Mouse (Mus musculus) bone marrow macrophage, adult 2 months (primary cell): ENCODE results near the gene Gm44805. TPM values are rescaled to one million over a fixed set of nuclear protein-coding genes. Genes with fewer than 3 reads are reported as not detected.

Source experiments
- H3K27ac ChIP-seq: 2 replicates; pipeline ENCODE4 v1.5.1; 2012; ENCODE audit warnings: low read depth, low read length; ENCODE audit not compliant: insufficient read depth
- H3K4me1 ChIP-seq: 2 replicates; pipeline ENCODE4 v1.6.1; 2012; ENCODE audit warnings: low read length; ENCODE audit not compliant: control insufficient read depth, insufficient read depth
- H3K4me3 ChIP-seq: 2 replicates; pipeline ENCODE4 v1.5.1; 2012; ENCODE audit warnings: mild to moderate bottlenecking, low read length, moderate library complexity; ENCODE audit not compliant: insufficient read depth
- CTCF ChIP-seq: IDR thresholded peaks from 2 replicates; pipeline ENCODE4 v1.5.1; 2012; ENCODE audit warnings: low read depth, mild to moderate bottlenecking, low read length, moderate library complexity
- POLR2A ChIP-seq: IDR thresholded peaks from 2 replicates; pipeline ENCODE4 v1.6.1; 2012; ENCODE audit warnings: mild to moderate bottlenecking, low read depth, low read length, borderline replicate concordance
- polyA plus RNA-seq: library from polyadenylated mRNA; stranded (reverse); fragments of >200 nt; gene quantifications from 2 replicates; pipeline ENCODE4 v1.2.4, GENCODE M21; 2012; ENCODE audit not compliant: missing spikeins, insufficient read depth, insufficient read length

The Gm44805 gene
- polyA plus RNA-seq, 1 experiment = not detected

- peaks cover 17% of the 10 kb centered on the region for H3K4me1 ChIP-seq
- TF ChIP-seq CTCF = no peak
- H3K27ac ChIP-seq = no peak overlapping the region
- no peak overlapping the region for H3K4me3 ChIP-seq
Measured at GRCm38 (mm10) chr7:19634591-19634990, 46.6 kb downstream of the Gm44805 start.

- Histone ChIP-seq H3K4me3 (no peak overlapping the region), H3K4me1 (peaks cover 18% of the 10 kb centered on the region), H3K27ac (no peak overlapping the region)
- TF ChIP-seq CTCF (no peak), POLR2A (no peak)
Measured at GRCm38 (mm10) chr7:19633855-19634254, 47.4 kb downstream of the Gm44805 start.

DNA sequence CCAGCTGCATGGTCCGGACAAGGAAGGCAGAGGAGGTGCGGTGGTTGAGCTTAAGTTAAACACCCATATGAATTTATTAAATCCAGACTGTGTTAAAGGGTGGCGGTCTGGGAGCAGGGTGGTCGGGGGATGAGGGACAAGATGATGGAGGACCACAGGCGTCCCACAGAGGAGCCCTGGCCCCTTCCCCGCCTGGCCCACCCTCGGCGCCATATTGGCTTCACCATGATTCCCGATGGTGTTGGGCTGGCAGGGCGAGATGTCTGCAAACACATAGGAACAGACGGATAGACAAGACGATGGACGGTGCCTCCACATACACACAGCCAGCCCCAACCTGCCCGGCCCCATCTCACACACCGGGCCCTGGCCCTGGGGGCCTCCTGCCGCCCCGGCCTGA is 48.0 kb downstream of the Gm44805 start:
- TF ChIP-seq CTCF = no peak
- TF ChIP-seq POLR2A = no peak
- Histone ChIP-seq H3K4me3 (no peak overlapping the region), H3K27ac (no peak overlapping the region), H3K4me1 (peaks cover 18% of the 10 kb centered on the region)

DNA sequence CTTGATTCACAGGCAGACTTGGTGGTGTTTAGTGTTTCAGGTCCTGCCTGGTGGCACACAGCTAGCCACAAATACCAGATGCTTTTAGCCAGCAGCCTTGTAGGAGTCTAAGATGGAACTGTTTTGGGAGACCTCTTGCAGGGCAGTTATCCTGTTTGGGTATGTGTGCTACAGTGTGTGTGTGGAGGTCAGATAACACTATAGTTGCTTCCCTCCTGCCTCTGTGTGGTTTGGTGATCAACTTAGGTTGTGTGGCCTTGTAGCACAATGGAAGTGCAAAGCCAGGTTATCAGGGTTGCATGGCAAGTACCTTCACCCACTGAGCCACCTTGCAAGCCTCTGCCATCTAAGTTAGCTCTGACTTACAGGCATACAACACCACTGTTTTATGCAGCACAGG is 48.5 kb downstream of the Gm44805 start:
- TF ChIP-seq CTCF (no peak), POLR2A (no peak)
- H3K4me3 ChIP-seq = no peak overlapping the region
- H3K27ac ChIP-seq = no peak overlapping the region
- peaks cover 18% of the 10 kb centered on the region for H3K4me1 ChIP-seq

DNA sequence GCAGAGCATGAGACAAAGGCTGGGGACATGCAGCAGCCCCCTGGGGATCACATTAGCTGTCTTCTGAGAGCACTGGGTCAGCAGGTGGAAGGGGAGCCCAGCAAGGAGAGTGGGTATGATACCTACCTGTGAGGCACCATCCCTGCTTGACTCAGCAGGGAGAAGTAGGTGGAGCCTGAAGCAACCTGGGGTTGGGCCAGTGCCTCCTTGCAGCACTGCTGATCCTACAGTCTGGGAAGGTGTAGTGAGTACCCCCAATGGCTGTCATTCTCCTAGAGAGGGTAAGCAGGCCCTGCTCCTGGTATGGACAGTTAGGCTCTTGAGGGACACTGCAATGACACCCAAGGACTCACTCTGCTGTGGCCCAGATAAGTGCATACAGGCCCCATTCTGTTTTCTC is 48.9 kb downstream of the Gm44805 start:
- TF ChIP-seq CTCF (no peak), POLR2A (no peak)
- H3K4me1 ChIP-seq = peaks cover 18% of the 10 kb centered on the region
- no peak overlapping the region for H3K4me3 ChIP-seq
- no peak overlapping the region for H3K27ac ChIP-seq

DNA sequence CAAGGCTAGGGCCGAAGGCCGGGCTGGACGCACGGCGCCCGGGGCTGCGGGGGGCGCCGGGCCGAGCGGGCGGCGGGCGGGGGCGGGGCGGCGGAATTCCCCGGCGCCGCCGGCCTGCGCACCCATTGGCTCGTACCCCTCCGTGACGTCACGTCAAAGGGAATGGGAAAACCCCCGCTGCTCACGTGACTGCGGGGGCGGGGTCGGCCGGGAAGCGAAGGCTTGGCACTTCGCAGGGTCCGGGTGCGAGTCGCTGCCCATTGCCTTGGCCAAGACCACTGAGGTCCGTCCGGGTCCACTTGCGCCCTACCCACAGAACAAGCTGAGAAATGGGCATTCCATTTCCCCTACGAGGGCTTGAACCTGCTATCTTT is 51.9 kb downstream of the Gm44805 start, which contains the start of gene Relb:
Relb (minus strand) TSS at position 78 of the 374 bp plus-strand sequence.
- H3K4me3 ChIP-seq = peak within 1 kb of the TSS; percentile 75
- peaks cover 18% of the 10 kb centered on the region for H3K4me1 ChIP-seq
- TF ChIP-seq CTCF = no peak
- TF ChIP-seq POLR2A = no peak
- H3K27ac ChIP-seq = peak within 1 kb of the TSS; percentile 77

DNA sequence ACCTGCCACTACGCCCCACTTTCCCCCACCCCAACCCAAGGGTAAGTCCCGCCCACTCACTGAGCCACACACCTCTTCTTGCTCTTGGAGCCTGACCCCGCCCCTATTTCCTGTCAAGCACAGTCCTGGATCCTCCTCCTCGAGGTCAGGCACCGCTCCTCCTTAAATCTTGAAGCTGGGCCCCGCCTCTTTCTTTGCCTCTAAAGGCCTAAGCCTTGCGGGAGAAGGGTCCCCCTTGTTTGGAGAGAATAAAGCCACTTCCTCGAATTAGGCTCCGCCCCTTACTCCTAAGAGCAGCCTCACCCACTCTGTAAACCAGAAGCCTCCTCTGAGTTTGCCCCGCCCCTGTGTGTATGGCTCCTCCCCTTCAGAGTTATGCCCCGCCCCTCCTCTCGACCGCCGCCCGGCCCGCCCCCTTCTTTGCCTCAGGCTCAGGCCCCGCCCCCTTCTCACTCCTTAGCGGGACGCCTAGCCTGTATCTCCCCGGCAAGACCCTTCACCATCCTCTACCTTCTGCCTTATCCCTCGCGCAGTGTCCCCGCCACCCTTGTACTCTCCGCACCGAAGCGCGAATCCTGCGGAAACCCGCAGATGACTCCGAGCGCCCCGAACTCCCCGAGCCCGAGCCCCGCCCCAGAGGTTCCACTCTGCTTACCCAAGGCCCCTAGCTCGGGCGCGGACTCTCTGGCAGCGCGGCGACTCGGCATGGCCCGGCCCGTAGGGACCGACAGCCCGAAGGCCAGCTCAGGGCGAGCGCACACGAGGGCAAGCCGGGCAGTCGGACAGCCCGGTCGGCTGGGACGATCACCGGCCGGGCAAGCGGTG is 52.5 kb downstream of the Gm44805 start:
- H3K27ac ChIP-seq = peak overlapping the region; percentile 77
- H3K4me1 ChIP-seq = peaks cover 18% of the 10 kb centered on the region
- TF ChIP-seq CTCF = no peak
- TF ChIP-seq POLR2A = no peak
- H3K4me3 ChIP-seq = peak overlapping the region; percentile 75

GRCm38 (mm10) chr7:19628192-19628535 is 53.1 kb downstream of the Gm44805 start:
- no peak for TF ChIP-seq POLR2A
- TF ChIP-seq CTCF = no peak
- peak overlapping the region; percentile 38 for H3K27ac ChIP-seq

DNA sequence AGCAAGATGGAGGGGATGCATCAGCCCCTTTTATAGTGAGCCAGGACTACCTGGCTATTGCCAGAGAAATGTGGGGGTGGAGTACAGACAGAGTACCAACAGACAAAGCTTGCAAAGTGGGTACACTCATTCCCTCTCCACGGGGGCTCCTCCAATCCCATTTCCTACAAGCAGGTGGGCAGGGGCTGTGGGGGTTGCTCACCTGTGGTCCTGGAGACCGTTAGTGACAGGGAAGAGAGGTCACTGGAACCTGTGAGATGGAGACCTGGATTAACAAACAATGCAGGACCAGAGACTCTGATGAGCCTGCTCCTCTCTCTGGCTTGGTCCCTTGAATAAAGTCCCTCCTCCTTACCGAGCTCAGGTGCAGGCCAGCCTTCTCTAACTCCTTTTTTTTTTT is 53.5 kb downstream of the Gm44805 start:
- Histone ChIP-seq H3K27ac (no peak overlapping the region; the same call in 1 of the 2 replicates), H3K4me3 (peak overlapping the region; percentile 62), H3K4me1 (peaks cover 18% of the 10 kb centered on the region)
- TF ChIP-seq CTCF (no peak), POLR2A (no peak)

More at GRCm38 (mm10) chr7:19628192-19628535, 53.1 kb downstream of the Gm44805 start:
- Histone ChIP-seq H3K4me1 (peaks cover 18% of the 10 kb centered on the region), H3K4me3 (peak overlapping the region; percentile 62)

- Histone ChIP-seq H3K4me3 (no peak overlapping the region), H3K27ac (no peak overlapping the region), H3K4me1 (peaks cover 2% of the 10 kb centered on the region; the same call in 1 of the 2 replicates)
- TF ChIP-seq CTCF (no peak), POLR2A (no peak)
Measured at GRCm38 (mm10) chr7:19623433-19623832, 57.8 kb downstream of the Gm44805 start.

DNA sequence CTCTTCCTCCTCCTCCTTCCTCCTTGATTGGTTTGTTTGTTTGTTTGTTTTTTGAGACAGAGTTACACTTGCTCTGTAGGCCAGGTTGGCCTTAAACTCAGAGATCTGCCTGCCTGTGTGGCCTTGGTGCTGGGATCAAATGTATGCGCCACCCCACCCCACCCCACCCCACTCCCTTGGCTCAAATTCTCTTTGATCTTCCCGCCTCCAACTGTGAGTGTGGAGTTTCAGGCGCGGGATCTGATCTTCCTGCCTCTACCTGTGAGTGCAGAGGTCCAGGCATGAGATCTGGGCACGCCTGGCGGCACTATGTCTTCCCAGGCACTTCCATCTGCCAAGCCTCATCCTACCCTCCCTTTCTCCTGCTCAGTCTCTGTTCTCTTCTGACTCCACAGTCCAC is 59.0 kb downstream of the Gm44805 start:
- no peak for TF ChIP-seq CTCF
- TF ChIP-seq POLR2A = no peak
- Histone ChIP-seq H3K4me3 (no peak overlapping the region), H3K4me1 (peaks cover 2% of the 10 kb centered on the region; the same call in 1 of the 2 replicates), H3K27ac (no peak overlapping the region)

Other genes starting within 250 kb of the Gm44805 start
- 21.3 and 21.4 TPM in 2 replicates for gene Mark4, start 222.6 kb downstream of the Gm44805 start, polyA plus RNA-seq
- gene Exoc3l2, start 218.1 kb downstream of the Gm44805 start, polyA plus RNA-seq = not detected in 2 replicates
- 9.7 and 11.0 TPM in 2 replicates for gene Bloc1s3, start 173.1 kb downstream of the Gm44805 start, polyA plus RNA-seq
- gene Trappc6a, start 173.0 kb downstream of the Gm44805 start, polyA plus RNA-seq = 51.4 and 57.0 TPM in 2 replicates
- gene Nkpd1, start 163.6 kb downstream of the Gm44805 start, polyA plus RNA-seq = not detected in 2 replicates
- 19.3 and 25.7 TPM in 2 replicates for gene Ppp1r37, start 118.3 kb downstream of the Gm44805 start, polyA plus RNA-seq
- gene Zfp296, start 104.1 kb downstream of the Gm44805 start, polyA plus RNA-seq = 0.60 TPM in 1 of 2 replicates, not detected in the other
- gene Gemin7, start 103.8 kb downstream of the Gm44805 start, polyA plus RNA-seq = 51.6 and 52.0 TPM in 2 replicates
- 41.1 and 53.9 TPM in 2 replicates for gene Clasrp, start 76.9 kb downstream of the Gm44805 start, polyA plus RNA-seq
- gene Relb, start 52.0 kb downstream of the Gm44805 start, polyA plus RNA-seq = 33.2 and 35.7 TPM in 2 replicates
- gene Clptm1, start 16.4 kb downstream of the Gm44805 start, polyA plus RNA-seq = 81.9 and 95.3 TPM in 2 replicates
- 56.2 and 70.4 TPM in 2 replicates for gene Apoc2, start 3.5 kb downstream of the Gm44805 start, polyA plus RNA-seq
- gene Apoc4, start 56 bp upstream of the Gm44805 start, polyA plus RNA-seq = not detected in 2 replicates
- gene Apoc1, start 11.2 kb upstream of the Gm44805 start, polyA plus RNA-seq = not detected in 2 replicates
- 16,287 and 16,533 TPM in 2 replicates for gene Apoe, start 17.8 kb upstream of the Gm44805 start, polyA plus RNA-seq
- 23.8 and 25.2 TPM in 2 replicates for gene Tomm40, start 34.0 kb upstream of the Gm44805 start, polyA plus RNA-seq
- 12.7 and 12.9 TPM in 2 replicates for gene Nectin2, start 69.1 kb upstream of the Gm44805 start, polyA plus RNA-seq
- gene Bcam, start 89.6 kb upstream of the Gm44805 start, polyA plus RNA-seq = 0.52 and 2.6 TPM in 2 replicates
- gene Cblc, start 115.4 kb upstream of the Gm44805 start, polyA plus RNA-seq = not detected in 2 replicates
- 60.7 and 72.2 TPM in 2 replicates for gene Bcl3, start 141.3 kb upstream of the Gm44805 start, polyA plus RNA-seq
- gene Gm19345, start 170.6 kb upstream of the Gm44805 start, polyA plus RNA-seq = not detected in 2 replicates
- 1.6 and 3.5 TPM in 2 replicates for gene Ceacam16, start 179.9 kb upstream of the Gm44805 start, polyA plus RNA-seq
- gene Ceacam19, start 206.5 kb upstream of the Gm44805 start, polyA plus RNA-seq = 8.1 and 8.5 TPM in 2 replicates
- 13.0 and 16.9 TPM in 2 replicates for gene Pvr, start 239.7 kb upstream of the Gm44805 start, polyA plus RNA-seq